Mouse (Mus musculus): Measurements from ENCODE around the gene 9930111J21Rik1. TPM values are rescaled to one million over a fixed set of nuclear protein-coding genes. Genes with fewer than 3 reads are reported as not detected.
"Not testable (repeated sequence)": the region's sequence is repeated elsewhere in the genome, so short reads cannot be mapped to it uniquely, and the experiment has no call there.

Gene 9930111J21Rik1
- total RNA-seq, 1 experiment: 0.36 TPM

DNA sequence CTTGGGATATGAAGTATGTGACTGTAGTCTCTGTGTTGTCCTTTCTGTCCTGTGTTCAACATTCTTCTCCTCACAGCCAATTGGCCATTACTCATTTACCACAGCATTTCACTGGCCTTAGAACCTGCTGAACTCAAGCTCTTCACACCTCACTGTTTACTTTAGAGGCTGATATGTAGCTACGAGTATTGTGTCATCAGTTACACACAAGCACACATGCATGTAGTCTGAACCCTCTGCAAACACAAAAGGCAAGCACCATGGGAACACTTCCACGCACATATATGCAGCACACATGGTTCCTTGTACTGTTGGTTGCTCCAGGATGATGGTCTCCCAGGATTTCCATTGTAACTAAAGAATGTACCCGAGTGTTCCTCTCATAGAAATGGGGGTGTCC lies 43.9 kb downstream of the 9930111J21Rik1 start:
- H3K9me3 ChIP-seq (ENCODE audit: control insufficient read depth, insufficient read depth, low read depth, low read length); DNase-seq (ENCODE audit: low read depth, low spot score); H3K36me3 ChIP-seq (ENCODE audit: control insufficient read depth, insufficient read depth, low read length, poor library complexity, severe bottlenecking); H3K4me1 ChIP-seq (ENCODE audit: control insufficient read depth in 2 of 2, insufficient read depth in 2 of 2, low read length in 2 of 2, poor library complexity in 1 of 2); H3K27ac ChIP-seq (ENCODE audit: insufficient read depth, low read depth, low read length, poor library complexity, severe bottlenecking); H3K9ac ChIP-seq (ENCODE audit: insufficient read depth, low read depth, low read length, poor library complexity, severe bottlenecking); in situ Hi-C loops (cut with MboI; ENCODE audit: low sequenced_read_pairs in 2 of 2, unreplicated experiment in 2 of 2); H3K4me3 ChIP-seq (ENCODE audit: insufficient read depth in 1 of 2, low read depth in 1 of 2, low read length in 2 of 2, poor library complexity in 1 of 2, severe bottlenecking in 1 of 2): not testable (repeated sequence)

DNA sequence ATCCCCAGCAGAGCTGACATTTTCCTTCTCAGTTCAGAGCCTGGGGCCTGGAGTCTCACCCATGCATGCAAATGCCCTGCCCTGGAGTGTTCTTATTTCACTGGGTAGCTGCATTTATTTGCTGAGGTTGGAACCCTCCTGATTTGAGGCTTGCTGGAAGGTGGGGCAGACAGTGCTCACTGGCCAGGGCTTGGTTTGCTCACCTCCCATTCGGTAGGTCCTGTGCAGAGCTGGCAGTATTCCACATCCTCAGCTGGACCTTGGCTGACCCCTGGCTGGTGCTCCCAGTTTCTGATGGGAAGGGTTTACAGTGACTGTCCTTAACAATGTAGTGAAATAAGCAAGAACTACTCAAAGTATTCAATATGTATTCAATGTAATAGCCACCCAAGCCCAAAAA lies 45.3 kb downstream of the 9930111J21Rik1 start:
- H3K36me3 ChIP-seq (ENCODE audit: control insufficient read depth, insufficient read depth, low read length, poor library complexity, severe bottlenecking); H3K9me3 ChIP-seq (ENCODE audit: control insufficient read depth, insufficient read depth, low read depth, low read length); H3K4me3 ChIP-seq (ENCODE audit: insufficient read depth in 1 of 2, low read depth in 1 of 2, low read length in 2 of 2, poor library complexity in 1 of 2, severe bottlenecking in 1 of 2); H3K27ac ChIP-seq (ENCODE audit: insufficient read depth, low read depth, low read length, poor library complexity, severe bottlenecking); in situ Hi-C loops (cut with MboI; ENCODE audit: low sequenced_read_pairs in 2 of 2, unreplicated experiment in 2 of 2); H3K9ac ChIP-seq (ENCODE audit: insufficient read depth, low read depth, low read length, poor library complexity, severe bottlenecking); DNase-seq (ENCODE audit: low read depth, low spot score); H3K4me1 ChIP-seq (ENCODE audit: control insufficient read depth in 2 of 2, insufficient read depth in 2 of 2, low read length in 2 of 2, poor library complexity in 1 of 2): not testable (repeated sequence)

DNA sequence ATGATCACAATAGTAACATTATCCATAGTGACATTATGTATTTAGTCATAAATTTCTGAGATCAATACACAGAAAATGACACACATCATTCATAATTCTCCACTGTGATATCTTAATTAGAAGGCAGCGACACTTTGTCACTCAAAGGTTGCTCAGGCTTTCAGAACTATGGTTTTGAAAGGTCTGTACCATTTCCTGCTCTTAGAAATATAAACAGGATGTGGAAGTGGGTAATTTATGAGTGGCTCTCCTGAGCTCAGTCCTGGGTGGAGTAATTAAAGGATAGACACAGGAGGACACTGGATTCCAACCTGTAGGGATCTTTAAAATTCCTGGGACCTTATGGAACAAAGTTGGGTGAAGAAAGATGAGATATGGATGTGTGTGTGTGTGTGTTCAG lies 45.8 kb downstream of the 9930111J21Rik1 start:
- H3K36me3 ChIP-seq (ENCODE audit: control insufficient read depth, insufficient read depth, low read length, poor library complexity, severe bottlenecking); H3K27ac ChIP-seq (ENCODE audit: insufficient read depth, low read depth, low read length, poor library complexity, severe bottlenecking); H3K9ac ChIP-seq (ENCODE audit: insufficient read depth, low read depth, low read length, poor library complexity, severe bottlenecking); DNase-seq (ENCODE audit: low read depth, low spot score); H3K4me1 ChIP-seq (ENCODE audit: control insufficient read depth in 2 of 2, insufficient read depth in 2 of 2, low read length in 2 of 2, poor library complexity in 1 of 2); in situ Hi-C loops (cut with MboI; ENCODE audit: low sequenced_read_pairs in 2 of 2, unreplicated experiment in 2 of 2); H3K9me3 ChIP-seq (ENCODE audit: control insufficient read depth, insufficient read depth, low read depth, low read length); H3K4me3 ChIP-seq (ENCODE audit: insufficient read depth in 1 of 2, low read depth in 1 of 2, low read length in 2 of 2, poor library complexity in 1 of 2, severe bottlenecking in 1 of 2): not testable (repeated sequence)

DNA sequence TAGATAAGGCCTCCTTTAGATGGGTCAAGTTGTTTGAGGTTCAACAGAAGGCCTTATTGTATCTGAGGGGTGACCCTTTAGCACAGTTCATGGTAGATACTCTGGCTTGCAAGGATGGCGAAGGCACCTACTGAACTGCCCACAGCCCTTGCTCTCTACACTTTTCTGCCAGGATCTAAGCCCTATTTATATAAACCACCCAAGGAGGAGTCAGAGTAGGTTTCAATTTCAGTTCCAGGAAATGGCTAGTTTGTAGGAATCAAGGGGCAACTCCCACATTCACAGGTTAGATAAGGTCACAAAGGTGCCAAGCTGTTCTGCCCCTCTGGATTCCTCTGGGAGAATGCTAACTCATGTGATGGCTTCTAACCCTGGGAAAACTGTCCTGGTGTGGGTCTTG lies 51.1 kb downstream of the 9930111J21Rik1 start:
- DNase-seq (ENCODE audit: low read depth, low spot score); H3K9me3 ChIP-seq (ENCODE audit: control insufficient read depth, insufficient read depth, low read depth, low read length); H3K36me3 ChIP-seq (ENCODE audit: control insufficient read depth, insufficient read depth, low read length, poor library complexity, severe bottlenecking); H3K4me3 ChIP-seq (ENCODE audit: insufficient read depth in 1 of 2, low read depth in 1 of 2, low read length in 2 of 2, poor library complexity in 1 of 2, severe bottlenecking in 1 of 2); in situ Hi-C loops (cut with MboI; ENCODE audit: low sequenced_read_pairs in 2 of 2, unreplicated experiment in 2 of 2); H3K9ac ChIP-seq (ENCODE audit: insufficient read depth, low read depth, low read length, poor library complexity, severe bottlenecking); H3K27ac ChIP-seq (ENCODE audit: insufficient read depth, low read depth, low read length, poor library complexity, severe bottlenecking); H3K4me1 ChIP-seq (ENCODE audit: control insufficient read depth in 2 of 2, insufficient read depth in 2 of 2, low read length in 2 of 2, poor library complexity in 1 of 2): not testable (repeated sequence)

DNA sequence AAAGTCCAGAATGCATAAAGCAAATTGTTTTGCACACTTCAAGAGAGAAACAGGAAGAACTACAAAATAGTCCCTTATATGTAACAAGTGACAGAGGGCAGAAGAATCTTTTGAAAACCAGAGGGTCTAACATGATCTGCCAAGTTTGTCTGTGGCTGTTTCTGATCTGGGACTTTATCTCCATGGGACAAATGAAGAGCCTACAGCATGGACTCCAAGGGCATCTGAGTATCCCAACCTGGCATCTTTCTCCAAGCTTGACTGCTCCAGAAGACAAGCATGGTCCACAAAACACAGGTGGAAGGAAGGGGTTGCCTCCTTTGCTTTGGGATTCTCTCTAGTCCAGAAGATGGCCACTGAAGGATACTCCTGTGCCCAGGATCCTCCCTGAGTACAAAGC lies 52.8 kb downstream of the 9930111J21Rik1 start:
- H3K27ac ChIP-seq (ENCODE audit: insufficient read depth, low read depth, low read length, poor library complexity, severe bottlenecking); H3K9ac ChIP-seq (ENCODE audit: insufficient read depth, low read depth, low read length, poor library complexity, severe bottlenecking); H3K4me3 ChIP-seq (ENCODE audit: insufficient read depth in 1 of 2, low read depth in 1 of 2, low read length in 2 of 2, poor library complexity in 1 of 2, severe bottlenecking in 1 of 2); H3K9me3 ChIP-seq (ENCODE audit: control insufficient read depth, insufficient read depth, low read depth, low read length); H3K36me3 ChIP-seq (ENCODE audit: control insufficient read depth, insufficient read depth, low read length, poor library complexity, severe bottlenecking); H3K4me1 ChIP-seq (ENCODE audit: control insufficient read depth in 2 of 2, insufficient read depth in 2 of 2, low read length in 2 of 2, poor library complexity in 1 of 2); DNase-seq (ENCODE audit: low read depth, low spot score); in situ Hi-C loops (cut with MboI; ENCODE audit: low sequenced_read_pairs in 2 of 2, unreplicated experiment in 2 of 2): not testable (repeated sequence)

DNA sequence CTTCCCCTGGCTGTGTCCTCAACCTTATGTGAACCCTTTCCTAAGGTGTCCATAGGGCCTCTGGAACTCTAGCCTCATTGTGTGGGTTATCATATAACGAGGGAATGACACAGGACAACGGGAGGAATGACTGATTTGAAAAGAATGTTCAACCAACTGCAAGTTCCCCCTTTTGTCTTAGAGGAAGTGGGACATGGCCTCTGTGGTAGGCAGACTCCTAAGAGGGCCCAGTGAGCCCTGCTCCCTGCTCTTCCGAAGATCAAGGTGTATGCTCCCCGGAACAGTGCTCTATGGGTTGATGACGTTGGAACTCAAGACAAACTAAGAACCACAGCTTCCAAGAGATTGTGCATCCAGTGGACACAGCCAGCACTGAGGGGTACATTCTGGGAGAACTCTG lies 55.4 kb downstream of the 9930111J21Rik1 start:
- H3K4me1 ChIP-seq (ENCODE audit: control insufficient read depth in 2 of 2, insufficient read depth in 2 of 2, low read length in 2 of 2, poor library complexity in 1 of 2); DNase-seq (ENCODE audit: low read depth, low spot score); H3K36me3 ChIP-seq (ENCODE audit: control insufficient read depth, insufficient read depth, low read length, poor library complexity, severe bottlenecking); H3K9me3 ChIP-seq (ENCODE audit: control insufficient read depth, insufficient read depth, low read depth, low read length); H3K4me3 ChIP-seq (ENCODE audit: insufficient read depth in 1 of 2, low read depth in 1 of 2, low read length in 2 of 2, poor library complexity in 1 of 2, severe bottlenecking in 1 of 2); H3K27ac ChIP-seq (ENCODE audit: insufficient read depth, low read depth, low read length, poor library complexity, severe bottlenecking); H3K9ac ChIP-seq (ENCODE audit: insufficient read depth, low read depth, low read length, poor library complexity, severe bottlenecking); in situ Hi-C loops (cut with MboI; ENCODE audit: low sequenced_read_pairs in 2 of 2, unreplicated experiment in 2 of 2): not testable (repeated sequence)
